Mouse (Mus musculus): Measurements from ENCODE around the gene Dhx35. TPM values are rescaled to one million over a fixed set of nuclear protein-coding genes. Genes with fewer than 3 reads are reported as not detected.
A peak's percentile ranks its signal among the peaks of the same experiment; 100 is the strongest.

Gene Dhx35
- polyA plus RNA-seq, 1 experiment from 2014 or later, result 5.6 TPM

- Histone ChIP-seq H3K9me3 (ENCODE audit: control insufficient read depth, low read length) (no peaks in the 10 kb centered on the region), H3K27me3 (ENCODE audit: control insufficient read depth, insufficient read depth, low read length) (no peaks in the 10 kb centered on the region), H3K4me2 (replicated peaks; ENCODE audit: low read depth) (no peak overlapping the region), H3K4me3 (ENCODE audit: low read depth, low read length) (no peak overlapping the region), H3K27ac (replicated peaks) (0 out of 2 replicates have a peak overlapping the region, but pooled peaks have one; percentile 13), H3K9ac (ENCODE audit: low read length) (no peak overlapping the region), H3K36me3 (ENCODE audit: control insufficient read depth, insufficient read depth, low read length) (peaks cover 4% of the 10 kb centered on the region; the same call in 1 of the 2 replicates), H3K4me1 (replicated peaks; ENCODE audit: control insufficient read depth, insufficient read depth) (no peaks in the 10 kb centered on the region)
- no peak for TF ChIP-seq EP300 (optimal IDR thresholded peaks at IDR 0.05)
- no peak for TF ChIP-seq CTCF (IDR thresholded peaks at IDR 0.05; ENCODE audit: low read depth)
- 67% methylated on average over 14 of the region's 14 CpGs for WGBS
- DNase-seq (ENCODE audit: low spot score) (no peak), ATAC-seq (ENCODE audit: low FRiP score, low TSS enrichment) (no peak)
Measured at GRCm38 (mm10) chr2:158786927-158787795, 7.4 kb upstream of the Dhx35 start.

- Histone ChIP-seq H3K4me1 (replicated peaks; ENCODE audit: control insufficient read depth, insufficient read depth) (peaks cover 5% of the 10 kb centered on the region; the same call in 1 of the 2 replicates), H3K4me3 (ENCODE audit: low read depth, low read length) (peak overlapping the region; percentile 74), H3K4me2 (replicated peaks; ENCODE audit: low read depth) (peak overlapping the region; percentile 86), H3K27me3 (ENCODE audit: control insufficient read depth, insufficient read depth, low read length) (no peaks in the 10 kb centered on the region), H3K36me3 (ENCODE audit: control insufficient read depth, insufficient read depth, low read length) (no peaks in the 10 kb centered on the region), H3K9ac (ENCODE audit: low read length) (peak overlapping the region; percentile 75), H3K27ac (replicated peaks) (peak overlapping the region; percentile 88), H3K9me3 (ENCODE audit: control insufficient read depth, low read length) (no peaks in the 10 kb centered on the region)
- DNase-seq (ENCODE audit: low spot score) (no peak), ATAC-seq (ENCODE audit: low FRiP score, low TSS enrichment) (0 out of 2 replicates have a peak, but pooled peaks have one; percentile 0)
- TF ChIP-seq EP300 (optimal IDR thresholded peaks at IDR 0.05) (no peak), CTCF (IDR thresholded peaks at IDR 0.05; ENCODE audit: low read depth) (no peak)
- WGBS, result 13% methylated on average over 15 of the region's 15 CpGs
Measured at GRCm38 (mm10) chr2:158795043-158795442, 436 bp downstream of the Dhx35 start.

- TF ChIP-seq CTCF (IDR thresholded peaks at IDR 0.05; ENCODE audit: low read depth), result no peak
- TF ChIP-seq EP300 (optimal IDR thresholded peaks at IDR 0.05), result no peak
- Histone ChIP-seq H3K27ac (replicated peaks) (no peak overlapping the region), H3K9me3 (ENCODE audit: control insufficient read depth, low read length) (no peaks in the 10 kb centered on the region), H3K36me3 (ENCODE audit: control insufficient read depth, insufficient read depth, low read length) (no peaks in the 10 kb centered on the region), H3K4me2 (replicated peaks; ENCODE audit: low read depth) (no peak overlapping the region), H3K4me1 (replicated peaks; ENCODE audit: control insufficient read depth, insufficient read depth) (peaks cover 5% of the 10 kb centered on the region; the same call in 1 of the 2 replicates), H3K27me3 (ENCODE audit: control insufficient read depth, insufficient read depth, low read length) (no peaks in the 10 kb centered on the region), H3K4me3 (ENCODE audit: low read depth, low read length) (no peak overlapping the region), H3K9ac (ENCODE audit: low read length) (no peak overlapping the region)
- ATAC-seq (ENCODE audit: low FRiP score, low TSS enrichment) (no peak), DNase-seq (ENCODE audit: low spot score) (no peak)
- 77% methylated on average over 2 of the region's 2 CpGs for WGBS
Measured at GRCm38 (mm10) chr2:158795875-158796274, 1.3 kb downstream of the Dhx35 start.

- 58% methylated on average over 4 of the region's 4 CpGs for WGBS
Measured at GRCm38 (mm10) chr2:158799328-158799727, 4.7 kb downstream of the Dhx35 start.

GRCm38 (mm10) chr2:158800788-158801187 lies 6.2 kb downstream of the Dhx35 start:
- 89% methylated on average over 8 of the region's 8 CpGs for WGBS
- no peak overlapping the region for H3K4me2 ChIP-seq (replicated peaks; ENCODE audit: low read depth)
- no peak overlapping the region for H3K4me3 ChIP-seq (ENCODE audit: low read depth, low read length)

More at GRCm38 (mm10) chr2:158799328-158799727, 4.7 kb downstream of the Dhx35 start:
- Histone ChIP-seq H3K4me1 (replicated peaks; ENCODE audit: control insufficient read depth, insufficient read depth) (no peaks in the 10 kb centered on the region; the same call in 1 of the 2 replicates), H3K4me2 (replicated peaks; ENCODE audit: low read depth) (no peak overlapping the region), H3K4me3 (ENCODE audit: low read depth, low read length) (no peak overlapping the region), H3K27ac (replicated peaks) (no peak overlapping the region), H3K9me3 (ENCODE audit: control insufficient read depth, low read length) (no peaks in the 10 kb centered on the region), H3K36me3 (ENCODE audit: control insufficient read depth, insufficient read depth, low read length) (0 out of 2 replicates have a peak, but pooled peaks cover 6% of the 10 kb centered on the region), H3K9ac (ENCODE audit: low read length) (no peak overlapping the region), H3K27me3 (ENCODE audit: control insufficient read depth, insufficient read depth, low read length) (no peaks in the 10 kb centered on the region)
- ATAC-seq (ENCODE audit: low FRiP score, low TSS enrichment) (no peak), DNase-seq (ENCODE audit: low spot score) (no peak)
- TF ChIP-seq CTCF (IDR thresholded peaks at IDR 0.05; ENCODE audit: low read depth) (no peak), EP300 (optimal IDR thresholded peaks at IDR 0.05) (no peak)

GRCm38 (mm10) chr2:158803575-158803974 lies 9.0 kb downstream of the Dhx35 start:
- ATAC-seq (ENCODE audit: low FRiP score, low TSS enrichment) (0 out of 2 replicates have a peak, but pooled peaks have one; percentile 65), DNase-seq (ENCODE audit: low spot score) (no peak)
- Histone ChIP-seq H3K9ac (ENCODE audit: low read length) (no peak overlapping the region), H3K4me3 (ENCODE audit: low read depth, low read length) (no peak overlapping the region), H3K27ac (replicated peaks) (no peak overlapping the region), H3K4me1 (replicated peaks; ENCODE audit: control insufficient read depth, insufficient read depth) (no peaks in the 10 kb centered on the region), H3K36me3 (ENCODE audit: control insufficient read depth, insufficient read depth, low read length) (0 out of 2 replicates have a peak, but pooled peaks cover 6% of the 10 kb centered on the region), H3K9me3 (ENCODE audit: control insufficient read depth, low read length) (no peaks in the 10 kb centered on the region), H3K4me2 (replicated peaks; ENCODE audit: low read depth) (no peak overlapping the region), H3K27me3 (ENCODE audit: control insufficient read depth, insufficient read depth, low read length) (no peaks in the 10 kb centered on the region)
- TF ChIP-seq CTCF (IDR thresholded peaks at IDR 0.05; ENCODE audit: low read depth), result 0 out of 2 replicates have a peak, but pooled peaks have one; percentile 1
- no peak for TF ChIP-seq EP300 (optimal IDR thresholded peaks at IDR 0.05)
- WGBS, result 71% methylated on average over 8 of the region's 8 CpGs

More at GRCm38 (mm10) chr2:158800788-158801187, 6.2 kb downstream of the Dhx35 start:
- no peak for ATAC-seq (ENCODE audit: low FRiP score, low TSS enrichment)
- Histone ChIP-seq H3K27ac (replicated peaks) (no peak overlapping the region), H3K4me1 (replicated peaks; ENCODE audit: control insufficient read depth, insufficient read depth) (no peaks in the 10 kb centered on the region), H3K9ac (ENCODE audit: low read length) (no peak overlapping the region), H3K27me3 (ENCODE audit: control insufficient read depth, insufficient read depth, low read length) (no peaks in the 10 kb centered on the region), H3K36me3 (ENCODE audit: control insufficient read depth, insufficient read depth, low read length) (0 out of 2 replicates have a peak, but pooled peaks cover 6% of the 10 kb centered on the region), H3K9me3 (ENCODE audit: control insufficient read depth, low read length) (no peaks in the 10 kb centered on the region)
- no peak for DNase-seq (ENCODE audit: low spot score)
- TF ChIP-seq EP300 (optimal IDR thresholded peaks at IDR 0.05) (no peak), CTCF (IDR thresholded peaks at IDR 0.05; ENCODE audit: low read depth) (no peak)

All from stomach, postnatal 0 days (tissue).